Mouse (Mus musculus) urinary bladder, postnatal 25 days (tissue): Measurements from ENCODE around the gene Keg1.
"Not testable (repeated sequence)": the region's sequence is repeated elsewhere in the genome, so short reads cannot be mapped to it uniquely, and the experiment has no call there.

Experiments
- DNase-seq: peaks from one replicate; pipeline ENCODE4 v3.0.0; 2022; ENCODE audit warnings: low spot score

The Keg1 gene

GRCm38 (mm10) chr19:12695590-12695989 lies at the start of gene Keg1:
Gene Keg1 (plus strand): TSS chr19:12695786.
- DNase-seq: no peak

GRCm38 (mm10) chr19:12649511-12649910 lies 46.1 kb upstream of the Keg1 start:
- no peak for DNase-seq

GRCm38 (mm10) chr19:12666156-12666555 lies 29.4 kb upstream of the Keg1 start:
- no peak for DNase-seq

DNA sequence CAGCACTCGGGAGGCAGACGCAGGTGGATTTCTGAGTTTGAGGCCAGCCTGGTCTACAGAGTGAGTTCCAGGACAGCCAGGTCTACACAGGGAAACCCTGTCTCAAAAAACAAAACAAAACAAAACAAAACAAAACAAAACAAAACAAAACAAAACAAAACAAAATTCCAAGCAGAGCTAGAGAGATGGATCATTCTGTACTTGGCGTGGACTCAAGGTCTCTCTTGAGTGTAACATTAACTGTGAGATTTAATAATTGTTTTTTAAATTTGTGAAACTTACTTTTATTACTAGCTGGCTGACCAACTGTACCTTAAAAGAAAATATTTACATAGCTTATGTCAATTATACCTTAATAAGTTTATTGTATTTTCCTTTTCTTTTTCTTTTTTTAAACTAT lies 27.0 kb upstream of the Keg1 start:
- DNase-seq: not testable (repeated sequence)

- no peak for DNase-seq
These were observed 25.4 kb upstream of the Keg1 start, which contains the start of gene Olfr1442 for GRCm38 (mm10) chr19:12670139-12670538. Gene Olfr1442 (plus strand): TSS chr19:12670439.

DNA sequence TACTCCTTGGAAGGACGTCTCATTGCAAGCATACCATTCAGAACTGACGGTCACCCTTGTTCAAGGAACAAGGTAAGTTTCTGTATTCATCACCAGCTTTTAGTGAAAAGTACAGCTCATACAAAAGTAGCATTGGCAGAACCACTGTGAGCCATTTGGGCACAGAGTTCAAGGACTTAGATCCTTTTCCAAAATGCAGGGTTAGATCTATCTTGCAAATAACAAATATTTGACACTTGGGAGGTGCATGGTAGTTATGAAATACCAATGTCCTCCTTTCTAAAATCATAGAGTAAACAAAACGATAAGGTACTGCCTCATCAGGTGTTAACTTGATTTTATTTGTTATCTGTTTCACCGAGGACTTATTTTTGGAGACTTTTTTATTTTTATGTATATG lies 24.5 kb upstream of the Keg1 start:
- no peak for DNase-seq

DNA sequence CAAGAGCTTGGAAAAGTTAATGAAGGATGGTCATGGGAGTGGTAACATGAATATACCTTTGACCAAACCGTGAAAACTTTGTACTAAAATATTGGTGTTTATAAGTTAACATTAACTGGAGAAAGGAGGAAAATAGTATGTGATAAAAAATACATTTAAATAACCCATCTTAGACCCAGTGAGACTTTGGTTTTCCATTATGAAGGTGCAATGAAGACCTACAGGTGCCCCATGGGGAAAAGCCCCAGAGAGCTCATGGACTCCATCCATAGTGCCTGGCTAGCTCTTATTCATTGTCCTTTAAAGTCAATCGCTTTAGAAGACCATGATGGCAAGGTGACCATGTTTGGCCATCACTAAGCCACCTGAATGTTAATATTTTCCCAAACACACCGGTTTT lies 17.8 kb upstream of the Keg1 start, which contains the start of gene Olfr1443:
Gene Olfr1443, plus strand, starts transcription at position 301 of the 400 bp plus-strand sequence.
- DNase-seq: no peak

- no peak for DNase-seq
These were observed 10.9 kb upstream of the Keg1 start for GRCm38 (mm10) chr19:12684638-12685037.

DNA sequence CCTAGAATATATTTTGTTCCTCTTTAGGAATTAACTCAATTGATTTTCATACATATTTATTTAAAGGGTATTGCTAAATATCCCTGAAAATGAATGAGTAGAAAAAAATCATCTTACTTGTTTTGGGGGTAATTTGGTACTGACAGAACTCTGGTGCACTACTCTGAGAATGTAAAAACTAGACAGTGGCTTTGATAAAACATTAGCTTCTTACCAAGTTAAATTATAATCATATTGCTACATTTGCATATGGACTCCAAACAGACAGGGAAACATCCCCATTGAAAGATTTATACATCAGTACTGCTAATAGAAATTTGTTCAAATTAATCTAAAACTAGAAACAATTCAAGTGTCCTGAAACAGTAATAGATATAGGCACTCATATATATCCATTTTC lies 10.4 kb upstream of the Keg1 start:
- DNase-seq: no peak

DNA sequence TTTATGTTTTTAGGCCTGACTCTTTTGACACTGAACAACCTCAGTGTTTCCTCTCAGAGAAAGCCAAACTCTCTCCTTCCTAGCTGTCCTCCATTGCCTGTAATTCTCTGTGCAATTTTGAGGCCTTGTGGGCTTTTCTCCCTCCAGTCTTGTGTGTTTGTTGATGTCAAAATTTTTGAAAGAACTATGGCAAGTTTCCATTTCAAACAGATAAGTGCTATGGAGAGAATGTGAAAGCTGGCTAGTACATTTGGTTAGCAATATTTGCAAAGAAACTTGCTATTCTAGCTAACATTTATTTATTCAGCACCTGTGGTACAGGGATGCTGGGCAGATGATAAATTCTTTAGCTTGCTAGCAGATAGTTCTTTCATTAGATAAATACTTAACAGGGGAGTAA lies 635 bp downstream of the Keg1 start:
- DNase-seq: no peak

DNA sequence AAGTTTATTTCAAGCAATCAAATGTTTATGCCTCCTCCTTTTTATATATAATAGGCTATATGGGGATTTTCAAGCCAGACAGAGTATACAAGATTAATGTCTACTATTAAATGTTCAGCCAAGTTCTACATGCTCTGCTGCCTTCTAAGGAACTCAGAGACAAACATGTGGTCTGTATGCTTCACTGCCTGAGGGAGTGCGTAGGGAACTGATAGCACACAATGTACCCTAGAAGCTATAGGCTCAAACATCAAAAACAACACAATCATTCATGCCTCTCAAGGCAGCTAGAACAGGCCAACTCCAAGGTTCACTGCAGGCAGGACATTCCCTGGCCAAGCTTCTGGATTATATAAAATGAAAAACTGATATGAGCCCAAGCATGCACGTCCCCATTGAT lies 12.9 kb downstream of the Keg1 start:
- DNase-seq: no peak

- DNase-seq: no peak
These were observed 13.4 kb downstream of the Keg1 start for GRCm38 (mm10) chr19:12708986-12709385.

DNA sequence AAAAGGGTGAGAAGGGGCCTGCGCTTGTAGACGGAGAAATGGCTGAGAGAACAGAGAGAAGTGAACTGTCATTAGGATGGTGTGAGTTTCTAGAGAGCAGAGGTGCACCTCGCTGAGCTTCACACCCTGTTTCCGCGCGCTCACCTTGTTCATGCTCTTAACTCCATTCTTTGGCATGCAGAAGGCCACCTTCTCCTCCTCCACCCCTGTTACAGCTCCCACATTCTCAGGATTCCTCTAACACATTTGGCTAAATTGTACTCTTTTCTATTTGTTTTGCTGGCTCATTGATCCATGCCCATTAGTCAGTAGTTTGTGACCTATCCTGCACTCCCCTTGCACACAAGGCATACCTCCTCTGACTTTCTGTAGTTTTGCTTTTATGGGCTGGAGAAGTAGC lies 23.6 kb downstream of the Keg1 start:
- DNase-seq: no peak

DNA sequence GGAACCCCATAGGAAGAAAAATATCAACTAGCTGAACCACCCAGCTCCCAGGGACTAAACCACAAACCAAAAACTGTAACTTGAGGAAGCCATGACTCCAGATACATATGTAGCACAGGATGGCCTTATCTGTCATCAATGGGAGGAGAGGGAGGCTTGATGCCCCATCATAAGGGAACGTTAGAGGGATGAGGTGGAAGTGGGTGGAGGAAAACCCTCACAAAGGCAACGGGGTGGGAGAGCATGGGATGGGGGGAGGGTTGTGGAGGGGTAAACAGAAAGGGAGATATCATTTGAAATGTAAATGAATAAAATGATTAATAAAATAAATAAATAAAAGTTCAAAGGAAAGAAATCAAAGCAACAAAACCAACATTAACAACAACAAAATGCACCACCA lies 24.9 kb downstream of the Keg1 start:
- no peak for DNase-seq

GRCm38 (mm10) chr19:12720919-12721318 lies 25.3 kb downstream of the Keg1 start:
- DNase-seq: not testable (repeated sequence)

DNA sequence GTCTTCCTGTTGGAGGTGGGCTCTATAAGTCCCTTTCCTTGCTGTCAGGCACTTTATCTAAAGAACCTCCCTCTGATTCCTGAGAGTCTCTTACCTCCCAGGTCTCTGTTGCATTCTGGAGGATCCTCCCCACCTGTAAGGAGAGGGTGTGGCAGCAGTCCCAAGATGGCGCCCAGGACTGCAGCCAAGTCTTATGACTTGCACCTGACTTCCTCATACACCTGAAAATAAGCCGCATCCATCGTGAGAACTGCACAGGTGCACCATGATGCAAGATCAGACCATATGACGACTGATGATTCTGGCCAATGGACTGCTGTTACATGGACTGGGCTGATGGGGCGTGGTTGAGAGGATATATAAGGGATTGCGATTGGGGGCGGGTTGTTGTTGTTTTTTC lies 26.0 kb downstream of the Keg1 start:
- DNase-seq: not testable (repeated sequence)

DNA sequence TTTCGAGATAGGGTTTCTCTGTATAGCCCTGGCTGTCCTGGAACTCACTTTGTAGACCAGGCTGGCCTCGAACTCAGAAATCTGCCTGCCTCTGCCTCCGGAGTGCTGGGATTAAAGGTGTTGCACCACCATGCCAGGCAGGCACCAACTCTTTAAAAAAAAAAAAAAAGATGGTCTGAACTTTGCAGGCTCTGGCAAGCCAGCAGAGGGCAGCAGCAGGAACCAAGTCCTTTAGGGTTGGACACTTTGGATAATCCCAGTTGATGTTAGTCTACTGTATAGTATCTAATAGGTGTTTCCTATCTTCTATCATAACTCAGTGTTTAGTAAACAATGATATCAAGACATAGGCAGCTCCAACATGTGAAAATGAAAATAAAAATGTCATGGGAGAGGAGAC lies 26.7 kb downstream of the Keg1 start:
- peak; percentile 26 for DNase-seq

DNA sequence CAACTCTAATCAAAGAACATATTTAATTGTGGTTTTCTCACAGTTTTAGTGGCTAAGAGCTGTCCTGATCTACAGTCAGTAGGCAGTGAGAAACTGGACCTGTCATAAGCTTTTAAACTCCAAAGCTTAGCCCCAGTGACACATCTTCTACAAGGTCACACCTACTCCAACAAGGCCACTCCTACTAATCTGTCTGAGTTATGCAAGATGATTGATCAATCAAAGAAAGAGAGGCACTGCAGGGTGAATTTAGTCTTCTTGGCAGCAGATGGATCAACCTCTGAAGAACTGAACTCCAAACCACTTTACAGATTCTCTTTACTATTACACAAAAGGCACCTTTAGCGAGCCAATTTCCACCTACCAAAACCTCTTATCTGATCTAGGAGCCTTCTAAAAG lies 30.3 kb downstream of the Keg1 start:
- no peak for DNase-seq

DNA sequence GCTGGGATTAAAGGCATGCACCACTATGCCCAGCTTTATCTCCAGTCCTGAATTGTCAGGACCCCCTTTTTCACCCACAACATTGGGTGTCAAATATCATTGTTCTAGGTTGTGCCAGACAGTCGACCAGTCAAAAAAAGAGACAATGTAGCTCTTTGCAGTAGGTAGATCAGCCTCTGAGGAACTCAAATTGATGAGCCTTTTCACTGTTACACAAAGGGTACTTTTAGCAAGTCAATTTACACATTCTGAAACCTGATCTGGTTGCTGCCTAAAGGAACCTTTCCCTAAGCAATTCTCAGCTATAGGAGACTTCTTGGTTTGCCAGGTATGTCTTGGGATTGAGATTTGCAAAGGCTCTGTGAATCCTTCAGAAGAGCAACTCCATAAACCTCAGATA lies 35.5 kb downstream of the Keg1 start:
- DNase-seq: no peak

DNA sequence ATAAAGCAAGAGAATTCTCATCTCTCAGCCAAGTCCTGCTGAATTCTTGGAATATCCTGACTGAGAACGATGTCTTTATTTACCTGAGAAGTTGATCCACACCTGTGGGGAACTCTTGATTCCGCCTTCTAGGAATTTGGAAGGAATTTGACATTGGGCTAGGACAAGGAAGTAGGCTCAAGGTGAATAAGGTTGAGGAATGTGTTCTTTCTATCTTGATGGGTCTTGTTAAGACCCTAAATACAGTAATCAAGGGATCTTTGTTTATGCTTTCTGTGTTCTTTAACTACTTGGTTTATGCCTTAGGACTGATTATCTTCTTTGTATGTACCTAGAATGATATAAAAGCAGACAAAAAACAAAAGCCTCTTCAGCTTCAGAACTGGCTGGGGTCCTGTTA lies 36.4 kb downstream of the Keg1 start:
- no peak for DNase-seq

GRCm38 (mm10) chr19:12756286-12756685 lies 60.7 kb downstream of the Keg1 start:
- no peak for DNase-seq

DNA sequence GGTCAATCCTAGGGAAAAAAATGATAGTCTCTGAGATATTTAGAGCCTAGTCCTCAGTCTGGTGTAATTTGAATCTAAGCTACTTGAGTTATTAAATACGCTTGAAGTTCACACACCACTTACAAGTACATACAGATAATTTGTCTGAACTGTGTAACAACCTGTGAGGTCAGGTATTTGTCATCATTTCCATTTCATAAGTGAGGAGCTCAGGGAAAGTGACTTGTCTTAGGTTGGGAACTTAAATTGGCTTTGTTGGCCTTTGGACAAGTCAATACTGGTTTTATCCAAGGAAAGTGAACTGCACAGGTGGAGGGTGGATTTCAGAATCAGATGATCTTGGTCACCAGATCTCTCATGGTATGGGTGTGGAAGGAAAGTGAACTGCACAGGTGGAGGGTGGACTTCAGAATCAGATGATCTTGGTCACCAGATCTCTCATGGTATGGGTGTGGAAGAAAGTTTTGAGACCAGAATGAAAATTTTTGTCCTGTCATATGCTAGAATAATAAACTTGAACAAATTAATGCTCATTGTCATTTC lies 63.4 kb downstream of the Keg1 start:
- DNase-seq: no peak

- no peak for DNase-seq
These were observed 64.1 kb downstream of the Keg1 start for GRCm38 (mm10) chr19:12759656-12760055.
